Mouse (Mus musculus): ENCODE measurements at regions not wholly inside any gene's neighbourhood (a gene's known extent, or its start where the extent isn't known, plus 50 kb on each side); places are given as distances from the start of the nearest gene placed in this dataset.

- Histone ChIP-seq H3K9ac (ENCODE audit: low read depth, low read length) (no peak overlapping the region), H3K36me3 (ENCODE audit: control insufficient read depth, insufficient read depth, low read length) (no peaks in the 10 kb centered on the region), H3K4me3 (ENCODE audit: low read length) (no peak overlapping the region), H3K4me1 (ENCODE audit: control insufficient read depth, insufficient read depth, low read length) (0 out of 2 replicates have a peak, but pooled peaks cover 3% of the 10 kb centered on the region), H3K4me2 (ENCODE audit: low read depth, low read length) (no peak overlapping the region), H3K27ac (ENCODE audit: low read length) (no peak overlapping the region), H3K9me3 (ENCODE audit: control insufficient read depth, low read length) (no peaks in the 10 kb centered on the region), H3K27me3 (replicated peaks; ENCODE audit: control insufficient read depth, insufficient read depth, low read length) (no peaks in the 10 kb centered on the region)
- ATAC-seq, result no peak
- WGBS, result 63% methylated on average over 21 of the region's 21 CpGs
Measured at GRCm38 (mm10) chr5:118841210-118842016, 280.9 kb downstream of the Med13l start.

GRCm38 (mm10) chr5:118842017-118842396 lies 281.5 kb downstream of the Med13l start:
- H3K4me3 ChIP-seq (ENCODE audit: low read length), result no peak overlapping the region
- WGBS, result 55% methylated on average over 10 of the region's 10 CpGs
- H3K9me3 ChIP-seq (ENCODE audit: control insufficient read depth, low read length), result no peaks in the 10 kb centered on the region
- ATAC-seq, result no peak
- no peaks in the 10 kb centered on the region for H3K36me3 ChIP-seq (ENCODE audit: control insufficient read depth, insufficient read depth, low read length)
- no peaks in the 10 kb centered on the region for H3K27me3 ChIP-seq (replicated peaks; ENCODE audit: control insufficient read depth, insufficient read depth, low read length)
- H3K9ac ChIP-seq (ENCODE audit: low read depth, low read length), result no peak overlapping the region
- no peak overlapping the region for H3K27ac ChIP-seq (ENCODE audit: low read length)
- H3K4me1 ChIP-seq (ENCODE audit: control insufficient read depth, insufficient read depth, low read length), result 0 out of 2 replicates have a peak, but pooled peaks cover 3% of the 10 kb centered on the region
- H3K4me2 ChIP-seq (ENCODE audit: low read depth, low read length), result no peak overlapping the region

GRCm38 (mm10) chr5:118857001-118857400 lies 296.5 kb downstream of the Med13l start:
- H3K4me3 ChIP-seq (ENCODE audit: low read length), result no peak overlapping the region
- H3K27me3 ChIP-seq (replicated peaks; ENCODE audit: control insufficient read depth, insufficient read depth, low read length), result no peaks in the 10 kb centered on the region
- H3K9me3 ChIP-seq (ENCODE audit: control insufficient read depth, low read length), result no peaks in the 10 kb centered on the region
- 0 out of 2 replicates have a peak, but pooled peaks cover 2% of the 10 kb centered on the region for H3K4me1 ChIP-seq (ENCODE audit: control insufficient read depth, insufficient read depth, low read length)
- H3K9ac ChIP-seq (ENCODE audit: low read depth, low read length), result no peak overlapping the region
- no peaks in the 10 kb centered on the region for H3K36me3 ChIP-seq (ENCODE audit: control insufficient read depth, insufficient read depth, low read length)
- H3K27ac ChIP-seq (ENCODE audit: low read length), result no peak overlapping the region
- no peak overlapping the region for H3K4me2 ChIP-seq (ENCODE audit: low read depth, low read length)
- WGBS, result 48% methylated on average over 12 of the region's 12 CpGs
- ATAC-seq, result no peak

GRCm38 (mm10) chr5:118861143-118861847 lies 300.8 kb downstream of the Med13l start:
- Histone ChIP-seq H3K9ac (ENCODE audit: low read depth, low read length) (no peak overlapping the region), H3K9me3 (ENCODE audit: control insufficient read depth, low read length) (peaks cover 6% of the 10 kb centered on the region; the same call in 1 of the 2 replicates), H3K4me3 (ENCODE audit: low read length) (no peak overlapping the region), H3K36me3 (ENCODE audit: control insufficient read depth, insufficient read depth, low read length) (no peaks in the 10 kb centered on the region), H3K4me1 (ENCODE audit: control insufficient read depth, insufficient read depth, low read length) (no peaks in the 10 kb centered on the region), H3K27ac (ENCODE audit: low read length) (no peak overlapping the region), H3K4me2 (ENCODE audit: low read depth, low read length) (no peak overlapping the region), H3K27me3 (replicated peaks; ENCODE audit: control insufficient read depth, insufficient read depth, low read length) (no peaks in the 10 kb centered on the region)
- 73% methylated on average over 13 of the region's 13 CpGs for WGBS
- no peak for ATAC-seq

- H3K4me1 ChIP-seq (ENCODE audit: control insufficient read depth, insufficient read depth, low read length), result no peaks in the 10 kb centered on the region
- H3K36me3 ChIP-seq (ENCODE audit: control insufficient read depth, insufficient read depth, low read length), result no peaks in the 10 kb centered on the region
- WGBS, result 57% methylated on average over 5 of the region's 5 CpGs
- H3K27ac ChIP-seq (ENCODE audit: low read length), result no peak overlapping the region
- H3K4me3 ChIP-seq (ENCODE audit: low read length), result no peak overlapping the region
- H3K27me3 ChIP-seq (replicated peaks; ENCODE audit: control insufficient read depth, insufficient read depth, low read length), result no peaks in the 10 kb centered on the region
- H3K9ac ChIP-seq (ENCODE audit: low read depth, low read length), result no peak overlapping the region
- no peak overlapping the region for H3K4me2 ChIP-seq (ENCODE audit: low read depth, low read length)
- H3K9me3 ChIP-seq (ENCODE audit: control insufficient read depth, low read length), result peaks cover 3% of the 10 kb centered on the region; the same call in 1 of the 2 replicates
- peak; percentile 71 for ATAC-seq
Measured at GRCm38 (mm10) chr5:118867511-118867910, 307.0 kb downstream of the Med13l start.

GRCm38 (mm10) chr5:118869330-118869729 lies 308.9 kb downstream of the Med13l start:
- 85% methylated on average over 9 of the region's 9 CpGs for WGBS
- no peak for ATAC-seq
- H3K4me1 ChIP-seq (ENCODE audit: control insufficient read depth, insufficient read depth, low read length), result no peaks in the 10 kb centered on the region
- no peak overlapping the region for H3K4me2 ChIP-seq (ENCODE audit: low read depth, low read length)
- H3K36me3 ChIP-seq (ENCODE audit: control insufficient read depth, insufficient read depth, low read length), result no peaks in the 10 kb centered on the region
- H3K9ac ChIP-seq (ENCODE audit: low read depth, low read length), result no peak overlapping the region
- H3K4me3 ChIP-seq (ENCODE audit: low read length), result no peak overlapping the region
- H3K9me3 ChIP-seq (ENCODE audit: control insufficient read depth, low read length), result no peaks in the 10 kb centered on the region
- H3K27me3 ChIP-seq (replicated peaks; ENCODE audit: control insufficient read depth, insufficient read depth, low read length), result no peaks in the 10 kb centered on the region
- H3K27ac ChIP-seq (ENCODE audit: low read length), result no peak overlapping the region

GRCm38 (mm10) chr5:118873871-118874270 lies 313.4 kb downstream of the Med13l start:
- no peak for ATAC-seq
- peaks cover 8% of the 10 kb centered on the region for H3K4me1 ChIP-seq (ENCODE audit: control insufficient read depth, insufficient read depth, low read length)
- 0 out of 2 replicates have a peak overlapping the region, but pooled peaks have one; percentile 19 for H3K9ac ChIP-seq (ENCODE audit: low read depth, low read length)
- 0 out of 2 replicates have a peak, but pooled peaks cover 4% of the 10 kb centered on the region for H3K27me3 ChIP-seq (replicated peaks; ENCODE audit: control insufficient read depth, insufficient read depth, low read length)
- WGBS, result 50% methylated on average over 7 of the region's 7 CpGs
- H3K27ac ChIP-seq (ENCODE audit: low read length), result no peak overlapping the region
- no peak overlapping the region for H3K4me2 ChIP-seq (ENCODE audit: low read depth, low read length)
- no peaks in the 10 kb centered on the region for H3K9me3 ChIP-seq (ENCODE audit: control insufficient read depth, low read length)
- H3K4me3 ChIP-seq (ENCODE audit: low read length), result no peak overlapping the region
- no peaks in the 10 kb centered on the region for H3K36me3 ChIP-seq (ENCODE audit: control insufficient read depth, insufficient read depth, low read length)

- H3K9ac ChIP-seq (ENCODE audit: low read depth, low read length), result no peak overlapping the region
Measured at GRCm38 (mm10) chr5:118875096-118875637, 314.7 kb downstream of the Med13l start.

GRCm38 (mm10) chr5:118876586-118877312 lies 316.3 kb downstream of the Med13l start:
- ATAC-seq, result no peak
- H3K9me3 ChIP-seq (ENCODE audit: control insufficient read depth, low read length), result no peaks in the 10 kb centered on the region
- 12% methylated on average over 18 of the region's 18 CpGs for WGBS
- H3K4me1 ChIP-seq (ENCODE audit: control insufficient read depth, insufficient read depth, low read length), result peaks cover 8% of the 10 kb centered on the region
- H3K36me3 ChIP-seq (ENCODE audit: control insufficient read depth, insufficient read depth, low read length), result no peaks in the 10 kb centered on the region
- peak overlapping the region; percentile 46 for H3K4me3 ChIP-seq (ENCODE audit: low read length)
- peak overlapping the region; percentile 64 for H3K4me2 ChIP-seq (ENCODE audit: low read depth, low read length)
- H3K27ac ChIP-seq (ENCODE audit: low read length), result no peak overlapping the region
- H3K27me3 ChIP-seq (replicated peaks; ENCODE audit: control insufficient read depth, insufficient read depth, low read length), result 0 out of 2 replicates have a peak, but pooled peaks cover 4% of the 10 kb centered on the region
- peak overlapping the region; percentile 43 for H3K9ac ChIP-seq (ENCODE audit: low read depth, low read length)

More at GRCm38 (mm10) chr5:118875096-118875637, 314.7 kb downstream of the Med13l start:
- WGBS, result 74% methylated on average over 10 of the region's 10 CpGs
- no peaks in the 10 kb centered on the region for H3K36me3 ChIP-seq (ENCODE audit: control insufficient read depth, insufficient read depth, low read length)
- H3K4me3 ChIP-seq (ENCODE audit: low read length), result no peak overlapping the region
- no peak overlapping the region for H3K27ac ChIP-seq (ENCODE audit: low read length)
- H3K9me3 ChIP-seq (ENCODE audit: control insufficient read depth, low read length), result no peaks in the 10 kb centered on the region
- H3K4me1 ChIP-seq (ENCODE audit: control insufficient read depth, insufficient read depth, low read length), result peaks cover 8% of the 10 kb centered on the region
- no peak for ATAC-seq
- no peak overlapping the region for H3K4me2 ChIP-seq (ENCODE audit: low read depth, low read length)
- H3K27me3 ChIP-seq (replicated peaks; ENCODE audit: control insufficient read depth, insufficient read depth, low read length), result 0 out of 2 replicates have a peak, but pooled peaks cover 4% of the 10 kb centered on the region
